Mouse (Mus musculus): ENCODE measurements around the gene Myo18b.

Myo18b gene

GRCm38 (mm10) chr5:112761415-112762075, 134.6 kb downstream of the Myo18b start:
- TF ChIP-seq GATA4 (IDR thresholded peaks at IDR 0.05; ENCODE audit: insufficient replicate concordance, low read length), result no peak

- no peak for TF ChIP-seq GATA4 (IDR thresholded peaks at IDR 0.05; ENCODE audit: insufficient replicate concordance, low read length)
Observed at GRCm38 (mm10) chr5:112755581-112755980, 140.6 kb downstream of the Myo18b start.

GRCm38 (mm10) chr5:112749634-112750033, 146.5 kb downstream of the Myo18b start:
- TF ChIP-seq GATA4 (IDR thresholded peaks at IDR 0.05; ENCODE audit: insufficient replicate concordance, low read length), result no peak

GRCm38 (mm10) chr5:112748001-112748719, 148.0 kb downstream of the Myo18b start:
- no peak for TF ChIP-seq GATA4 (IDR thresholded peaks at IDR 0.05; ENCODE audit: insufficient replicate concordance, low read length)

GRCm38 (mm10) chr5:112747306-112747930, 148.7 kb downstream of the Myo18b start:
- TF ChIP-seq GATA4 (IDR thresholded peaks at IDR 0.05; ENCODE audit: insufficient replicate concordance, low read length), result no peak

GRCm38 (mm10) chr5:112745176-112745575, 151.0 kb downstream of the Myo18b start:
- no peak for TF ChIP-seq GATA4 (IDR thresholded peaks at IDR 0.05; ENCODE audit: insufficient replicate concordance, low read length)

GRCm38 (mm10) chr5:112744571-112744970, 151.6 kb downstream of the Myo18b start:
- no peak for TF ChIP-seq GATA4 (IDR thresholded peaks at IDR 0.05; ENCODE audit: insufficient replicate concordance, low read length)

- TF ChIP-seq GATA4 (IDR thresholded peaks at IDR 0.05; ENCODE audit: insufficient replicate concordance, low read length), result no peak
Observed at GRCm38 (mm10) chr5:112743121-112743520, 153.0 kb downstream of the Myo18b start.

- no peak for TF ChIP-seq GATA4 (IDR thresholded peaks at IDR 0.05; ENCODE audit: insufficient replicate concordance, low read length)
Observed at GRCm38 (mm10) chr5:112740651-112741050, 155.5 kb downstream of the Myo18b start.

GRCm38 (mm10) chr5:112735040-112735439, 161.1 kb downstream of the Myo18b start:
- no peak for TF ChIP-seq GATA4 (IDR thresholded peaks at IDR 0.05; ENCODE audit: insufficient replicate concordance, low read length)

GRCm38 (mm10) chr5:112730604-112731003, 165.6 kb downstream of the Myo18b start:
- TF ChIP-seq GATA4 (IDR thresholded peaks at IDR 0.05; ENCODE audit: insufficient replicate concordance, low read length), result no peak

- TF ChIP-seq GATA4 (IDR thresholded peaks at IDR 0.05; ENCODE audit: insufficient replicate concordance, low read length), result no peak
Observed at GRCm38 (mm10) chr5:112728432-112728831, 167.7 kb downstream of the Myo18b start.

- no peak for TF ChIP-seq GATA4 (IDR thresholded peaks at IDR 0.05; ENCODE audit: insufficient replicate concordance, low read length)
Observed at GRCm38 (mm10) chr5:112718655-112719306, 177.4 kb downstream of the Myo18b start.

GRCm38 (mm10) chr5:112714679-112715446, 181.3 kb downstream of the Myo18b start:
- TF ChIP-seq GATA4 (IDR thresholded peaks at IDR 0.05; ENCODE audit: insufficient replicate concordance, low read length), result no peak

- no peak for TF ChIP-seq GATA4 (IDR thresholded peaks at IDR 0.05; ENCODE audit: insufficient replicate concordance, low read length)
Observed at GRCm38 (mm10) chr5:112709831-112710230, 186.3 kb downstream of the Myo18b start.
